Mouse (Mus musculus): ENCODE results near the gene Krtap9-3.
"Not testable (repeated sequence)": the region's sequence is repeated elsewhere in the genome, so short reads cannot be mapped to it uniquely, and the experiment has no call there.

The Krtap9-3 gene

DNA sequence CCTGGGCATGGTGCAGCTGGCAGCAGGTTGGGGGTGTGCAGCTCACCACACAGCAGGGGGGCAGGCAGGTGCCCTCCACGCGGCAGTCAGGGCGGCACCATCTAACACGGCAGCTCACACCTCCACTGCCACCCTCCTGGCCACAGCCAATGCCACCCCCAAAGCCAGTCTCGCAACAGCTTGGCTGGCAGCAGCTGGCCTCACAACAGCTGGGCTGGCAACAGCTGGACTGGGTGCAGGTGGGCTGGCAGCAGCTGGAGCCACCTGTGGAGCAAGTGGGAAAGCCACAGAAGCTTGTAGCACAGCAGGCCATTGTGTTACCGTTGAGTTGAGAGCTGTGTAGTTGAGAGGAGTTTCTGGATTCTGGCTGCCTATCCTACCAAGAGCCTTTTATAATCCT lies at the start of gene Krtap9-3:
Gene Krtap9-3, minus strand, starts transcription at position 364 of the 400 bp plus-strand sequence.
- not testable (repeated sequence) for DNase-seq (ENCODE audit: low spot score)

DNA sequence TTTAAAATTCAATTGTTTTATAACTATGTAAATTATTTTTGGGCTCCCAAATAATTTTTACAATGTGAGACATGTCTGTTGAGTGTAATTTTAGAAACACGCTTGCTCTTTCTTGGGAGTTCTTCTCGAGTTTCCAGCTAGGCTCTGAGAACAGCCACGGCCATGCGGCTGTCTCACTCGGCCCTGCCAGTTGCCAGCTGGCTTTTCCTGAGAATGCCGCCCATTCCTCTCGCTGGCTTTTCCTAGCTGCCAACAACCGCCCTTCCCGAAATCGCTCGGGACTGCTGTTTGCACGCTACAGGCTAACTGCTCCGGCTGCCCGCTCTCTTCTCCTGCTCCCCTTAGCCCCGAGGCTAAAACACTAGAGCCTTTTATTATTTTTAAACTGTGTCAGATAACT lies 48.5 kb upstream of the Krtap9-3 start:
- DNase-seq (ENCODE audit: low spot score), result no peak

DNA sequence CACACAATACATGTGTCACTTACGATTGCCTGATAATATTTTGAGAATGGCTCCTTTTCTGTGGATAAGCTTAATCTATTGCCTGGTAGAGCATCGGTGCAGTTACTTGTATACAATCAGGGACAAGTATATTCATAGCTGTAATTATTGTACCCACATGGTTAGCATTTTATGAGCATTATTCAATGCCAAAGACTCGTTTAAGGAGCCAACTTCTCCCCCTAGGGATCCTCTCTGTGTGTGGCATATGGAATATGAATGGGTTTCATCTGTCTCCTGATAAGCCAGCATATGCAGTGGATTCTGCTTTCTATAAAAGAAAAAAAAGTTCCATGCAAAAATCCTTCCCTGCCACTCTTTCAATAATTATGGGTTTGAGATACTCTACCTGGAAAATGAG lies 46.4 kb upstream of the Krtap9-3 start:
- DNase-seq (ENCODE audit: low spot score), result peak; percentile 9

- not testable (repeated sequence) for DNase-seq (ENCODE audit: low spot score)
These were observed 45.8 kb upstream of the Krtap9-3 start, which contains the start of gene Krtap4-7 for GRCm38 (mm10) chr11:99643635-99644139. Gene Krtap4-7, minus strand, starts transcription at chr11:99644089.

- no peak for DNase-seq (ENCODE audit: low spot score)
These were observed 43.0 kb upstream of the Krtap9-3 start for GRCm38 (mm10) chr11:99640926-99641325.

DNA sequence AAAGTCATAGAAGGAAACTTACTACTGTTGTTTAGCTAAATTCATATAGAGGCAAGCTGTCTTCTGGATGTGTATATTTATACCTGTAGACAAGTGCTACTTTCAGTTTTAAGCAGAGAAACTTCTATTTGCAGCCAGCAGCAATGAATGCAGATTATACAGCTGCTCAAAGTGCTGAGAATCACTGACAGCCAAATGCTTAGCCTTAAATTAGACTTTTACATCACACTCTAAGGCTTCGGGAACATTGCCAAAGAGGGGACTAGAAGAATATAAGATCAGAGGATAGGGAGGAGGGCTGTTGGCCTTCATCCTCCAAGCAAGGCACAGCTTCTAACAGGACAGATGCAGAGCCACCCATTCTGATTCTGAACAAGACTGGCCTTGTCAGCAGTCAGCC lies 39.2 kb upstream of the Krtap9-3 start:
- DNase-seq (ENCODE audit: low spot score), result no peak

GRCm38 (mm10) chr11:99634653-99635134 lies 36.8 kb upstream of the Krtap9-3 start, which contains the start of gene Krtap4-2:
Gene Krtap4-2, minus strand, starts transcription at chr11:99635084.
- DNase-seq (ENCODE audit: low spot score), result no peak

DNA sequence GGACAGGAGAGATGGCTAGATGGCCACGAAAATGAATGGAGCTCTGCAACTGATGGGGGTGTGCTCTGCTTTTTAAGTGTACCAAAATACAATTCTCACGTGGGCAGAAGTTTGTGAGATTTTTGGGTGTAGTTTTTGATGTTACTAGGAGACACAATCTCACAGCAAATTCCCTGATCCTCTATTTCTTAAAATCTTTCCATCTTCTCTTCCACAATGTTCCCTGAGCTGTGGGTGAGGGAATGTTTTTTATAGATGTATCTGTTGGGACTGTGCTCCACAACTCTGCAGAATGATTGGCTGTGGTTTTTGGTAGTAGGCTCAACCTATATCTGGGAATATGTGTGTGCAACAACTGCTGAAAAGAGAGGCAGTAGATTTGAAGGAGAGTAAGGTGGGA lies 35.4 kb upstream of the Krtap9-3 start:
- no peak for DNase-seq (ENCODE audit: low spot score)

- DNase-seq (ENCODE audit: low spot score), result no peak
These were observed 33.0 kb upstream of the Krtap9-3 start for GRCm38 (mm10) chr11:99630890-99631289.

DNA sequence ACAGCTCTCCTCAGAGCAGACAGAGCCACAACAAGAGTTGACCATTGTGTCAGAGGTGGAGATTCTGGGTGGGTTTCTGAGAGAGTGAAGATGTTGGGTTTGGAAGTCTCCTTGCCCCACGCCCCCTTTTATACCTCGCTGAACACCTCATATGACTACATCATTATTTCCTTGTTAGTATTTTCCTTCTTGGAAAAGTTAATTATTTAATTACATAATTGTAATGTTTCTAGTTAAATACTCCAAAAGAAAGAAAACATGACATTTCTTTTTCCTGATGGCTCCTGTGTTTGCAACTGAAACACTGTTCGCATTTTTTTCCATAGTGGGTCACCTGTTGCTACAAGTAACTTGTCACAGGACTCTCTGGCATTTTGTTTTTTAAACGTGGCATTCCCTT lies 30.2 kb upstream of the Krtap9-3 start, which contains the start of gene Krtap4-1:
Gene Krtap4-1, minus strand, starts transcription at position 101 of the 400 bp plus-strand sequence.
- no peak for DNase-seq (ENCODE audit: low spot score)

- DNase-seq (ENCODE audit: low spot score), result no peak
These were observed 22.4 kb upstream of the Krtap9-3 start, which contains the start of gene Gm11562 for GRCm38 (mm10) chr11:99620335-99620734. Gene Gm11562, minus strand, starts transcription at chr11:99620435.

DNA sequence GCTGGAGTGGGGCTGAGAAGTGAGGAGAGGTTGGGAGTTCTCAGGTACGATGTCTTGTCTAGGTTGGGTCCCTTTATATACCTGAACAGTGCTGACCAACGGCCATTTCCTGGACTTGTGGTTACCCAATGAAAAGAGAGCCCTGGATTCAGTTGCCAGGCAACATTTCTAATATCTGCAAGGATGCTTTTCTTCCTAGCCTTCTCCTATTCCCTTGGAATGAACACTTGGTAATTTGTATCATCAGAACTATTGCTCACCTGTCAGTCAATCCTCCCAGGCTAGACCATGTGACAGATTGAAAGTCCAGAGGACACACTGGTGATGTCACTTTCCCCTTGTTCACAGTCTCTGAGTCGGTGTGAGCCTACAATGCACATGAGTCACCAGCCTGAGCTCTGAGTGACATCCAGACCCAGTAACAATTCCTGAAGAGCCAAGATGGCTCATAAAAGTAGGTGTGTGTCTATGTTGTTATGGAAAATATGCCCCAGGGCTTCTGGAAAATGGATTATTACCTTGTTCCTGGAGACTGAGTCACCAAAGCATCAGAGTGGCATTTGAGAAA lies 17.0 kb upstream of the Krtap9-3 start, which contains the start of gene Krtap2-4:
Gene Krtap2-4, minus strand, starts transcription at position 51 of the 568 bp plus-strand sequence.
- DNase-seq (ENCODE audit: low spot score), result no peak

DNA sequence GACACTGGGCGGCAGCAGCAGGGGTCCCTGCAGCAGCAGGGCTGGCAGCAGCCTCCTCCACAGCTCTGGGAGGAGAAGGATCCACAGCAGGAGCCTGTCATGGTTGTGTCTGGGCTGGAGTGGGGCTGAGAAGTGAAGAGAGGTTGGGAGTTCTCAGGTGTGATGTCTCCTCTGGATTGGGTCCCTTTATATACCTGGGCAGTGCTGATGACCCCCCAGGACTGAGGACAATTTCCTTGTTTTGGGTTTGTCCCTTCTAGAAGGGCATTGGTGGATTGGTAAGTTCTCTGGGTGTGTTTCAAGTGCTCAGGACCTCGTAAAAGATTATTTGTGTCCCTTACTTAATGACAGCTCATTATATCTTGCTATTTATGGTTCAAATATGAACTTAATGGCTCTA lies 12.2 kb upstream of the Krtap9-3 start, which contains the start of gene Gm11937:
Gene Gm11937, minus strand, starts transcription at position 101 of the 400 bp plus-strand sequence.
- not testable (repeated sequence) for DNase-seq (ENCODE audit: low spot score)

GRCm38 (mm10) chr11:99609126-99609525 lies 11.2 kb upstream of the Krtap9-3 start:
- peak; percentile 52 for DNase-seq (ENCODE audit: low spot score)

DNA sequence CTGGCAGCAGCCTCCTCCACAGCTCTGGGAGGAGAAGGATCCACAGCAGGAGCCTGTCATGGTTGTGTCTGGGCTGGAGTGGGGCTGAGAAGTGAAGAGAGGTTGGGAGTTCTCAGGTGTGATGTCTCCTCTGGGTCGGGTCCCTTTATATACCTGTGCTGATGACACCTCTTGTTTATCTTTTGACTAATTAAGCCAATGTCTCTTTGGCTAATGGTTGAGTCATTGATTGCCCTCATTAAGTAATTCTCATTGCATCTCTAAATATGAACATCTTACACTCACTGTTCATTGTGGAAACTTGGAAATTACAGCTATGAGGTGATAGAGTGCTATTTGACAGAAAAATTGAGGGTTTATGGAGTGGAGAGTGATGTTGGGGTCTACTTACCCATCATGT lies 5.3 kb upstream of the Krtap9-3 start, which contains the start of gene Gm11938:
Gene Gm11938, minus strand, starts transcription at position 101 of the 400 bp plus-strand sequence.
- not testable (repeated sequence) for DNase-seq (ENCODE audit: low spot score)

DNA sequence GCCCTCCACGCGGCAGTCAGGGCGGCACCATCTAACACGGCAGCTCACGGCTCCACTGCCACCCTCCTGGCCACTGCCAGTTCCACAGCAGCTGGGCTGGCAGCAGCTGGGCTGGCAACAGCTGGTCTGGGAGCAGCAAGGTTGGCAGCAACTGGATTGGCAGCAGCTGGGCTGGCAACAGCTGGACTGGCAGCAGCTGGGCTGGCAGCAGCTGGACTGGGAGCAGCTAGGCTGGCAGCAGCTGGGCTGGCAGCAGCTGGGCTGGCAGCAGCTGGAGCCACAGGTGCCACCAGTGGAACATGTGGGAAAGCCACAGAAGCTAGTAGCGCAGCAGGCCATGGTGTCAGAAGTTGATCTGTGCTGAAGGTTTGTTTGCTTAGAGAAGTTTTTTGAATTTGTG lies 6.9 kb downstream of the Krtap9-3 start, which contains the start of gene Krtap1-3:
Gene Krtap1-3, minus strand, starts transcription at position 359 of the 400 bp plus-strand sequence.
- DNase-seq (ENCODE audit: low spot score), result no peak

DNA sequence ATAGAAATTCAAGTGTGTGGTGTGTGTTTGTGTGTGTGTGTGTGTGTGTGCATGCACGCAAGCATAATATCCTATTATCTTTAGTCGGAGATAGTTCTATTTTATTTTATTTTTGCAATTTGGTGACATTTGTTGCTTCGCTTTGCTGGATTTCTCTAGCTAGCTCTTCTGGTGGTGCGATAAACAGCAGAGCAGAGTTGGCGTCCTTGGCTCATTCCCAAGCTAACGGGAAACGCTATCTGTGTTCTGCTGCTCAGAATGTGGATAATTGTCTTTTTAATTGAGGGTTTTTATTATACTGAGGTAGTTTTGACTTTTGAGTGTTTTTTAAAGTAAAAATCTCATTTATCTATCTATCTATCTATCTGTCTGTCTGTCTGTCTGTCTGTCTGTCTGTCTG lies 12.8 kb downstream of the Krtap9-3 start:
- DNase-seq (ENCODE audit: low spot score), result peak; percentile 25

GRCm38 (mm10) chr11:99583245-99583704 lies 14.6 kb downstream of the Krtap9-3 start, which contains the start of gene Krtap1-4:
Gene Krtap1-4, minus strand, starts transcription at chr11:99583654.
- DNase-seq (ENCODE audit: low spot score), result no peak

DNA sequence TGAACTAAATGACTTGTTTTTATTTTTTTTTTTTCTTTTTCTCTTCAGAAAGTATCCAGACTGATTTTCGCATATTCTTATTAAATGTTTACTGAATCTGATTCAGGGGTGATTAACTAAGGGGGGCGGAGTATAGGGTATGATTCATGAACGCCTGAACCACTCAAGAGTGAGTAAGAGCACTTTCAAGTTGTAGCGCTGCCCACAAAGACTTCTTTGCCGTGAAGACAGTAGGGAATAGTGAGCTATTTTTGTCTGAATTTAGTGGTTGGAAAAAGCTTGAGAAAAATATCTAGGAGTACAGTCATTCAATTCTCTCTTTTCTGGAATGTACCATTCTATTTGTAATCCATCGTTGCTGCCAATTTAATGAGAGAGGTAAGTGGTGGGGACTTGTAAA lies 16.3 kb downstream of the Krtap9-3 start:
- DNase-seq (ENCODE audit: low spot score), result no peak

DNA sequence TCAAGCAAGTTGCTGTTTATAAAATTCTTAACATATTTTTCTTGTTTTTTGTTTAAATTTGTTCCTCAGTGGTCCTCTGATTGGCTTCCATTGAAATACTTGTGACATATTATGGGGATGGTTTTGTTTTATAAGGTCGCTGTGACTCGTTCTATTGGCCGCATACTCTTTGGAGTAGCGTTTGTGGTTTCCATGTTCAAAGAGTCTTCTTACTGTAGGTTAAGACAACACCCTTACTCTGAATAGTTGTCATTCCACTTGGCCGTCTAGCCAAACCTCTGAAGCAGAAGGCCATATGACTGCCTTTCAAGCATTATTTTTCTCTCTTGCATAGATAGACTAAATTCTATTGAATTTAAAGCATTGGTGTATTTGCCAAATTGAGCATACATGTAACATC lies 16.9 kb downstream of the Krtap9-3 start:
- DNase-seq (ENCODE audit: low spot score), result no peak

DNA sequence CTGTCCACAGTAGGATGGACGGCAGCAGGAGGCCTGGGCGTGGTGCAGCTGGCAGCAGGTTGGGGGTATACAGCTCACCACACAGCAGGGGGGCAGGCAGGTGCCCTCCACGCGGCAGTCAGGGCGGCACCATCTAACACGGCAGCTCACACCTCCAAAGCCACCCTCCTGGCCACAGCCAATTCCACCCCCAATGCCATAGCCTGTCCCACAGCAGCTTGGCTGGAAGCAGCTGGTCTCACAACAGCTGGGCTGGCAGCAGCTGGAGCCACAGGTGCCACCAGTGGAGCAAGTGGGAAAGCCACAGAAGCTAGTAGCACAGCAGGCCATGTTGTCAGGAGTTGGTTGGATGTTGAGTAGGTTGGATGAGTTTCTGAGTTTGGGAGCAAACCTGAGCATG lies 17.3 kb downstream of the Krtap9-3 start, which contains the start of gene Krtap1-5:
Gene Krtap1-5, minus strand, starts transcription at position 381 of the 400 bp plus-strand sequence.
- DNase-seq (ENCODE audit: low spot score), result no peak

- peak; percentile 55 for DNase-seq (ENCODE audit: low spot score)
These were observed 23.8 kb downstream of the Krtap9-3 start for GRCm38 (mm10) chr11:99574106-99574505.

- DNase-seq (ENCODE audit: low spot score), result no peak
These were observed 24.7 kb downstream of the Krtap9-3 start for GRCm38 (mm10) chr11:99573164-99573563.

Data from layer of hippocampus, adult 9-10 months (tissue).